Mouse (Mus musculus) liver, embryonic 15.5 days (tissue): ENCODE measurements around the gene Synpr. TPM values are rescaled to one million over a fixed set of nuclear protein-coding genes. Genes with fewer than 3 reads are reported as not detected.

Experiments
- ATAC-seq: fragments of 200-750 bp; cut with Nextera tagmentation; 2 replicates; pipeline ENCODE4 v1.8.0; 2017; ENCODE audit warnings: moderate number of reproducible peaks, mild to moderate bottlenecking, moderate library complexity; ENCODE audit not compliant: insufficient read depth
- H3K27ac ChIP-seq: fragments of 300-500 bp; sonication (generic); replicated peaks from 2 replicates; pipeline ENCODE4 v1.5.1; 2015; ENCODE audit warnings: mild to moderate bottlenecking, inconsistent platforms
- H3K27me3 ChIP-seq: fragments of 300-500 bp; sonication (generic); 2 replicates; pipeline ENCODE4 v1.6.1; 2015; ENCODE audit warnings: mild to moderate bottlenecking, inconsistent platforms
- H3K36me3 ChIP-seq: fragments of 300-500 bp; sonication (generic); replicated peaks from 2 replicates; pipeline ENCODE4 v1.6.1; 2015; ENCODE audit warnings: moderate library complexity, mild to moderate bottlenecking, inconsistent platforms
- H3K4me1 ChIP-seq: fragments of 300-500 bp; sonication (generic); replicated peaks from 2 replicates; pipeline ENCODE4 v1.6.1; 2015; ENCODE audit warnings: inconsistent platforms
- H3K4me2 ChIP-seq: fragments of 300-500 bp; sonication (generic); 2 replicates; pipeline ENCODE4 v1.6.1; 2015; ENCODE audit warnings: moderate library complexity, mild to moderate bottlenecking, inconsistent platforms
- H3K4me3 ChIP-seq: fragments of 300-500 bp; sonication (generic); replicated peaks from 2 replicates; pipeline ENCODE4 v1.5.1; 2015; ENCODE audit warnings: mild to moderate bottlenecking, inconsistent platforms
- H3K9ac ChIP-seq: fragments of 300-500 bp; sonication (generic); 2 replicates; pipeline ENCODE4 v1.6.1; 2015; ENCODE audit warnings: moderate library complexity, mild to moderate bottlenecking, inconsistent platforms
- H3K9me3 ChIP-seq: fragments of 300-500 bp; sonication (generic); replicated peaks from 2 replicates; pipeline ENCODE4 v1.6.1; 2016; ENCODE audit warnings: inconsistent platforms
- WGBS: fragments of 180-500 bp; shearing (Covaris S2); methylation state at CpG from one replicate; pipeline ENCODE4 v1.1.7; 2015; ENCODE audit warnings: mixed read lengths; ENCODE audit not compliant: insufficient replicate concordance; 5-methylcytosine and 5-hydroxymethylcytosine counted together
- polyA plus RNA-seq: library from polyadenylated mRNA; unstranded; fragments of >200 nt; fragmentation: Nextera tagmentation; extraction: Ambion mirVana; gene quantifications from 2 replicates; pipeline ENCODE4 v1.2.1, GENCODE M21; 2015

Gene Synpr
- polyA plus RNA-seq, 1 experiment from 2014 or later, result 0.05 TPM

DNA sequence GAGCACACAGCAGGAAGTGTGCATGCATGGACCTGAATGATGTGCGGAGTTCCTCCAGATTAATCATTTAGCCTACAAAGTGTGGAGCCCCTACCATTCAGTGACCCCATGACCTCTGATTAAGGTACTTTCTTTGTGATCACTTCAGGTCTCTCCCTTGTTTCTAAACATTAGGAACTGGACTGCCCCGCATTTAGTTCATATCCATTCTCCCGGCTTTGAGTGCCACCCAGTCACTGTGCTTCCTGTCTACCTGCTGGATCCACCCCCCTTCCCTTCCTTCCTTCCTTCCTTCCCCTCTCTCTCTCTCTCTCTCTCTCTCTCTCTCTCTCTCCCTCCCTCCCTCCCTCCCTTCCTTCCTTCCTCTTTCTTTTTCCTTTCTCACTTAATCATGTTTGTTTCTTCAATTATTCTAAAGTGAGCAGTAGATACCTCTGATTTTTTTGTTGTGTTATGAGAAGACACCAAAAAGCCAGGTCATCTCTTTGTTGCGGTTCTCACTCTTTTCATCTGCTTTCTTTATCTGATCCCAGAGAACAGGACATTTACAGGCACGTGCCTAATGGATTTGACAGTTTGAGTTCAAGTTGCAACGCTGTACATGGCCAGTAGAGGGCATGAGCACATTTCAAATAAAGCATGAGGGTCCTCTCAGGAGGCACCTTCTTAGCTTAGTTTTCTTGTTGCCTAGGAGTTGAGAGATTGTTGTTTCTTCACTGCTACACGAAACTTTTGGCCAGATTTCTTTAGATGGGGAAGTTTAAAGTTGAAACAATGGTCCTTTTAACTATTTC lies 71.2 kb downstream of the Synpr start:
- H3K4me3 ChIP-seq, result no peak overlapping the region
- no peaks in the 10 kb centered on the region for H3K9me3 ChIP-seq
- H3K36me3 ChIP-seq, result no peaks in the 10 kb centered on the region
- 14% methylated on average over 7 of the region's 7 CpGs for WGBS
- no peak overlapping the region for H3K9ac ChIP-seq
- H3K4me2 ChIP-seq, result no peak overlapping the region
- no peaks in the 10 kb centered on the region for H3K4me1 ChIP-seq
- ATAC-seq, result no peak
- H3K27ac ChIP-seq, result no peak overlapping the region
- no peaks in the 10 kb centered on the region for H3K27me3 ChIP-seq

- 47% methylated on average over 5 of the region's 5 CpGs for WGBS
- Histone ChIP-seq H3K9me3 (no peaks in the 10 kb centered on the region), H3K9ac (no peak overlapping the region), H3K27ac (no peak overlapping the region), H3K27me3 (no peaks in the 10 kb centered on the region), H3K4me3 (no peak overlapping the region), H3K36me3 (no peaks in the 10 kb centered on the region), H3K4me1 (no peaks in the 10 kb centered on the region), H3K4me2 (no peak overlapping the region)
- no peak for ATAC-seq
Observed at GRCm38 (mm10) chr14:13357101-13357667, 72.6 kb downstream of the Synpr start.

- H3K27ac ChIP-seq, result no peak overlapping the region
- no peak overlapping the region for H3K4me2 ChIP-seq
- no peaks in the 10 kb centered on the region for H3K4me1 ChIP-seq
- WGBS, result 57% methylated on average over 2 of the region's 2 CpGs
- no peak overlapping the region for H3K4me3 ChIP-seq
- no peak overlapping the region for H3K9ac ChIP-seq
- no peaks in the 10 kb centered on the region for H3K36me3 ChIP-seq
- H3K27me3 ChIP-seq, result no peaks in the 10 kb centered on the region
- ATAC-seq, result no peak
- H3K9me3 ChIP-seq, result no peaks in the 10 kb centered on the region
Observed at GRCm38 (mm10) chr14:13358037-13358436, 73.5 kb downstream of the Synpr start.

GRCm38 (mm10) chr14:13361184-13361583 lies 76.6 kb downstream of the Synpr start:
- Histone ChIP-seq H3K27ac (no peak overlapping the region), H3K9me3 (no peaks in the 10 kb centered on the region), H3K9ac (no peak overlapping the region), H3K27me3 (no peaks in the 10 kb centered on the region), H3K36me3 (no peaks in the 10 kb centered on the region), H3K4me2 (no peak overlapping the region), H3K4me3 (no peak overlapping the region), H3K4me1 (no peaks in the 10 kb centered on the region)
- peak; percentile 51 for ATAC-seq

GRCm38 (mm10) chr14:13361642-13362041 lies 77.1 kb downstream of the Synpr start:
- Histone ChIP-seq H3K36me3 (no peaks in the 10 kb centered on the region), H3K4me2 (no peak overlapping the region), H3K4me1 (no peaks in the 10 kb centered on the region), H3K9ac (no peak overlapping the region), H3K27me3 (no peaks in the 10 kb centered on the region), H3K9me3 (no peaks in the 10 kb centered on the region), H3K27ac (no peak overlapping the region), H3K4me3 (no peak overlapping the region)
- peak; percentile 44; the same call in 1 of the 2 replicates for ATAC-seq
- WGBS, result 25% methylated on average over 3 of the region's 3 CpGs

- H3K27me3 ChIP-seq, result no peaks in the 10 kb centered on the region
- H3K4me3 ChIP-seq, result no peak overlapping the region
- H3K9me3 ChIP-seq, result no peaks in the 10 kb centered on the region
- H3K27ac ChIP-seq, result no peak overlapping the region
- H3K36me3 ChIP-seq, result no peaks in the 10 kb centered on the region
- no peak for ATAC-seq
- H3K4me2 ChIP-seq, result no peak overlapping the region
- H3K9ac ChIP-seq, result no peak overlapping the region
- H3K4me1 ChIP-seq, result no peaks in the 10 kb centered on the region
- WGBS, result 65% methylated on average over 3 of the region's 3 CpGs
Observed at GRCm38 (mm10) chr14:13368309-13368708, 83.7 kb downstream of the Synpr start.

DNA sequence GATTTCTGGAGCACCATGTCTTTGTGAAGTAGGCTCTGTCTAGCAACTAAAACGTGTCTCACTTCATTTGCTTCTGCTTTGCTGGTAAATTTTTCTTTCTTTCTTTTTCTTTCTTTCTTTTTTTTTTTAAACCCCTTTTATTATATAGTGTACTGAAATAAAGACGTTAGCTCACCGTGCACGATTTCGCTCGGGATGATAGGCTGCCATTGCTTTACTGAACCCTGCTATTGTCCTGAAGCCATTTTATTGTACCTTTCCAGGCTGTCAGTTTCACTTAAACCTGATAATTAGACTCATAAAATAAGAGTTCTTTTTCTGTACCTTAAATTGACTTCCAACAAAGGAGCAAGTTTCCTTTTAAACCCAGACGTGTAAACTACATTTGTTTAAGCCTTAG lies 104.5 kb downstream of the Synpr start:
- 56% methylated on average over 7 of the region's 7 CpGs for WGBS
- no peaks in the 10 kb centered on the region for H3K4me1 ChIP-seq

GRCm38 (mm10) chr14:13389954-13390353 lies 105.4 kb downstream of the Synpr start:
- no peak overlapping the region for H3K4me3 ChIP-seq
- no peak overlapping the region for H3K9ac ChIP-seq
- no peak overlapping the region for H3K27ac ChIP-seq
- no peak for ATAC-seq
- no peaks in the 10 kb centered on the region for H3K36me3 ChIP-seq
- 58% methylated on average over 5 of the region's 5 CpGs for WGBS
- no peaks in the 10 kb centered on the region for H3K9me3 ChIP-seq
- H3K4me1 ChIP-seq, result no peaks in the 10 kb centered on the region
- no peaks in the 10 kb centered on the region for H3K27me3 ChIP-seq
- H3K4me2 ChIP-seq, result no peak overlapping the region

More for the DNA sequence above, 104.5 kb downstream of the Synpr start:
- H3K4me2 ChIP-seq, result no peak overlapping the region
- H3K4me3 ChIP-seq, result no peak overlapping the region
- H3K27me3 ChIP-seq, result no peaks in the 10 kb centered on the region
- H3K36me3 ChIP-seq, result no peaks in the 10 kb centered on the region
- no peak overlapping the region for H3K9ac ChIP-seq
- H3K9me3 ChIP-seq, result no peaks in the 10 kb centered on the region
- no peak overlapping the region for H3K27ac ChIP-seq
- no peak for ATAC-seq

DNA sequence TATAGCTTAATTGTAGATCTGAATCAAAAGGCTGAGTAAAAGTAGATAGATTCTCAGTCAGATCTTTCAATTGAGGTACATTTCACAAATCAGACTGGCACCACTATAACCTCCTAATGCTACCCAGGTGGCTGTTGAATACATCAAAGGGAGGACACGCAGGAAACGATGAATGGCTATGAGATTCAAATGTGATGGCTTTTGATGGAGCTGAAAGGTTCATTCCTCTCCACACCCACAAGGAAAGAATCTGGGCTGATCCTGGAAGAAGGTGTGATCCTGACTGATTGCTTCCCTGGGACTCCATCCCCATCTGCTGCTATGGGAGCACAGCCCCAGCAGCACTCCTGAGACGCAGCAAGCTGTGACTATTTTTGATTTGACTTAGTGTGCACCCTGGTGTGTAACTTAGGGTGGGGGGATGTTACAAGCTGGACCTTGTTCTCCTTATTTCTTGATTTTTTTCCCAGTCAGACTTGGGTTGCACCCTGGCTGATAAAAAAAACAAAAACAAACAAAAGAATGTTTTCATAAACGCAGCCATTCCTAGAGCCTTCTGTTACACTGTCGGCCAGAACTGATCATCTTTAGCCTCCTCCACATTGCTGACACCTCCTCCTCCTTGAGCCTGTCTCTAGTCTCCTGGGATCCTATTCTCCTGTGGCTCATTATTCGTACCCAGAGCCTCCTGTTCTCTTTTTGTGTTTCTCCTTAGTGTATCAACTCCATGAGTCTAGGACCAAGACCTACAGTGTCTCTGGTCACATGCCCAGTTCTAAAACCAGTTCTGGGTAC lies 114.8 kb downstream of the Synpr start:
- Histone ChIP-seq H3K9ac (no peak overlapping the region), H3K27ac (no peak overlapping the region), H3K4me1 (no peaks in the 10 kb centered on the region), H3K9me3 (no peaks in the 10 kb centered on the region), H3K4me3 (no peak overlapping the region), H3K4me2 (no peak overlapping the region), H3K27me3 (no peaks in the 10 kb centered on the region), H3K36me3 (no peaks in the 10 kb centered on the region)
- WGBS, result 32% methylated on average over 6 of the region's 6 CpGs
- no peak for ATAC-seq

- H3K27ac ChIP-seq, result no peak overlapping the region
- no peak overlapping the region for H3K4me3 ChIP-seq
- H3K4me2 ChIP-seq, result no peak overlapping the region
- no peak overlapping the region for H3K9ac ChIP-seq
- no peaks in the 10 kb centered on the region for H3K36me3 ChIP-seq
- WGBS, result 43% methylated on average over 1 of the region's 1 CpGs
- ATAC-seq, result no peak
- no peaks in the 10 kb centered on the region for H3K4me1 ChIP-seq
- no peaks in the 10 kb centered on the region for H3K9me3 ChIP-seq
- no peaks in the 10 kb centered on the region for H3K27me3 ChIP-seq
Observed at GRCm38 (mm10) chr14:13411636-13412035, 127.1 kb downstream of the Synpr start.

DNA sequence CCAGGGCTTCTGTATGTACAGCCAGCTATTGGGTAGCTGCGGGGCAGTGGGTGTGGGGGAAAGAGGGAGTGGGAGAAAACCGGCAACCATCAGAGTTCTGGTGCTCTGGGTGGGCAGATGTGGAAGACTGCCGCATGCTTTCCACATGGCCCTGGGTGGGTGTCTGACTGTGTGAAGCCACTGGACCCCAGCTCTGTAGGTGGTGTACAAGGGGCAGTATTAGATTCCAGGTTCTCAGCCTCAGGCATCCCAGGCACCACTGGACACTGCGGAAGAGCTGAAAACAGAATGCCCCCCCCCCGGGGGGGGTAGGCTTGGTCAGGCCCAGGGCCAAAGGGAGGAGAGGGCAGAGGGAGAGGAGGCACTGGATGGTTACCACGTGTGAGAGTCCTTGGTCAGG lies 156.1 kb downstream of the Synpr start:
- H3K27me3 ChIP-seq, result no peaks in the 10 kb centered on the region
- H3K27ac ChIP-seq, result no peak overlapping the region
- WGBS, result 65% methylated on average over 6 of the region's 6 CpGs
- H3K4me2 ChIP-seq, result no peak overlapping the region
- H3K9ac ChIP-seq, result no peak overlapping the region
- H3K9me3 ChIP-seq, result no peaks in the 10 kb centered on the region
- ATAC-seq, result no peak
- H3K36me3 ChIP-seq, result no peaks in the 10 kb centered on the region
- no peak overlapping the region for H3K4me3 ChIP-seq
- H3K4me1 ChIP-seq, result no peaks in the 10 kb centered on the region
